Mouse (Mus musculus): ENCODE measurements around the gene Ankra2. TPM values are rescaled to one million over a fixed set of nuclear protein-coding genes. Genes with fewer than 3 reads are reported as not detected.

Gene Ankra2
- total RNA-seq (2021): 10 to 100 TPM; 48.7 to 53.4 TPM
- long read RNA-seq, experiment 1, transcript Ankra2-208 (8 exons, 1,476 nt): minor isoform, 12 of 58 reads
- long read RNA-seq, experiment 1, transcript Ankra2-203 (8 exons, 2,328 nt): minor isoform, 6 of 58 reads
- long read RNA-seq, experiment 1, transcript Ankra2-201 (9 exons, 1,755 nt): major isoform, 27 of 58 reads
- long read RNA-seq, experiment 1, partial matches to known transcripts: 5 of 58 reads
- long read RNA-seq, experiment 1, other reads (novel, unspliced or antisense): 7 of 58 reads
- long read RNA-seq, experiment 2, transcript Ankra2-201 (9 exons, 1,755 nt): major isoform, 31 of 53 reads
- long read RNA-seq, experiment 2, partial matches to known transcripts: 5 of 53 reads
- long read RNA-seq, experiment 2, other reads (novel, unspliced or antisense): 6 of 53 reads

DNA sequence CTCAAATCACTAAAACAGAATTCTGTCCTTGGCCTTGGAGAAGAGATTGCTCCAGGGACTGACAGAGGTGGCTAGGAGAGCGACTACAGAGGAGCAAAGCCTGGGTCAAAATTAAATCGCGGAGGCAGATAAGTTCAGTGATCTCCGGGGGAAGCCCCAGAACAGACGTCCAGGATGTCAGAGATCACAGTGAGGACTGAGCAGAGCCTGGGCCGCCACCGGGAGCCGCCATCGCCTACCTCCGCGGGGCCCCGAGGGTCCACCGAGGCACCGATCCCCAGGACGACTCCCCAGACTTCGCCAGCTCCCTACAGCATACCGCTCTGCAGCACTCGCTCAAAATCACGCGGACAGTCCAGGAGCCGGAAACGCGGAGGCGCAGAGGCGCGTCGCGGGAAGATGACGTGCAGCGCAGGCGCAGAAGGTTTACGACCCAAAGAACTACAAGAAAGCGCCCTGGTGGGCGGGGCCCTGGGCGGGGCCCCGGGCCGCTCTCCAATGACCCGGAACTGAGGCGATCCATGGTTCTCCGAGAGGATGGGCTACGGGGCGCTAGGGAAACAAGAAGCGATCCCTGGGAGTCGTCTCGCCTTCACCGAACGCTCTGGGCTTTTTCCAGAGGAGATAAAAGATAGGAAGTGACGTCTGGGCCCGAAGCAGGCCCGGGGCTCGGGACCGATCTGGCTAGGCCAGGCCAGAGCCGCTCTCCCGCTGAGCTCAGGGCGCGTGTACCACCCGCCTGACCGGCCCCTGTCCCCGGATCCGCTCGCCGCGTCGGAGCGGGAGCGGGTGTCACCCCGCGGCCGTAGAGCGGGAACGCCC, at the start of gene Ankra2, which contains the start of gene Utp15:
TSS of gene Ankra2 (plus strand) at position 439 of the 822 bp plus-strand sequence.
TSS of gene Utp15 (minus strand) at position 406 of the 822 bp plus-strand sequence.
- DNase-seq (ENCODE audit: low spot score in 2 of 2): peak; percentile 99
- intact Hi-C loops (cut with DNase I): loop anchor here (5.0 kb wide), 2 partner anchors 34 to 54 kb away; partner anchors contain the start of gene Btf3

GRCm38 (mm10) chr13:98222848-98223247, 40.0 kb upstream of the Ankra2 start:
- intact Hi-C loops (cut with DNase I): loop anchor here (5.0 kb wide), 1 partner anchor 191 kb away; no protein-coding TSS in a partner anchor
- no peak for DNase-seq (ENCODE audit: low spot score in 2 of 2)

- intact Hi-C loops (cut with DNase I): no loop called here
- no peak for DNase-seq (ENCODE audit: low spot score in 2 of 2)
Measured at GRCm38 (mm10) chr13:98226225-98226624, 36.6 kb upstream of the Ankra2 start.

- intact Hi-C loops (cut with DNase I): loop anchor here (10.0 kb wide), 1 partner anchor 286 kb away; no protein-coding TSS in a partner anchor
Measured at GRCm38 (mm10) chr13:98230511-98230910, 32.4 kb upstream of the Ankra2 start.

GRCm38 (mm10) chr13:98235451-98235850, 27.4 kb upstream of the Ankra2 start:
- DNase-seq (ENCODE audit: low spot score in 2 of 2): peak in 1 of 2 experiments; percentile 54
- intact Hi-C loops (cut with DNase I): loop anchor here (10.0 kb wide), 1 partner anchor 291 kb away; no protein-coding TSS in a partner anchor

More at GRCm38 (mm10) chr13:98230511-98230910, 32.4 kb upstream of the Ankra2 start:
- DNase-seq (ENCODE audit: low spot score in 2 of 2): no peak

- intact Hi-C loops (cut with DNase I): loop anchor here (1.0 to 10.0 kb wide), 3 partner anchors 209 to 1005 kb away; no protein-coding TSS in a partner anchor
- DNase-seq (ENCODE audit: low spot score in 2 of 2): peak; percentile 85 to 91
Measured at GRCm38 (mm10) chr13:98239978-98240641, 22.8 kb upstream of the Ankra2 start.

GRCm38 (mm10) chr13:98241531-98242282, 21.2 kb upstream of the Ankra2 start:
- intact Hi-C loops (cut with DNase I): loop anchor here (10.0 kb wide), 1 partner anchor 1007 kb away; no protein-coding TSS in a partner anchor
- no peak for DNase-seq (ENCODE audit: low spot score in 2 of 2)

DNA sequence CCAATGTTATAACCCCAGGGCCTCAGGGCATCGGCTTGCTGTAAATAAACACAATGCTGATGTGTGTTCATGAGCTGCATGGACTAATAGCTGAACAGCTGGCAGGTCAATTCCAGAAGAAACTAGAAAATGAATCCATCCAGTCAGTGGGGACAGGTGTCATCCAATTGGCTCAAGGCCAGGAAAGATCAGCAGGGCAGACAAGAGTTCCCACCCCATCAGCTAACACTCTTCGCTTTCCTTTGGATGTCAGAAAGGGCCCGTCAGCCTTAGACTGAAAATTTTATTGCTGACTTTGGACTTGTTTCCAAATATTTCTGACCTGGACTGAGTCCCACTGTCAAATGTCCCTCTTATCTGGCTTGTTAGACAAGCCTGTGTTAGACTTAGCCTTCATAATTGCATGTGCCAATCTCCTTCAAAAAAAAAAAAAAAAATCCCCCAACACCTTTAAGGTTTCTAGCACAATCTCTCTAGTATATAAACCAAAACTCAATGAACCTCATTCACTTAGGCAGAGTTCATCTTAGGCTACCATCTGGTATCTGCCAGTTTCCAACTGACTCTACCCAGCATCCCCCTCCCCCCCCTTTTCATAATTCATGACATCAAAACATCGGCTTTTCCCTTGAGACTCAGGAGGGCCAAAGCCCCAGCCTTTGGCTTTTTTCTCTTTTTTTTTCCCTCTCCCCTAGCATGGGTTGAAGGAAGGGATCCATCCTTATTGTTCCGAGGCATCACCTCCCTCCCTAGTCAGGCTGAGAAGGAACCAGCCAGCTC, 18.1 kb upstream of the Ankra2 start:
- DNase-seq (ENCODE audit: low spot score in 2 of 2): no peak
- intact Hi-C loops (cut with DNase I): loop anchor here (10.0 kb wide), 1 partner anchor 1010 kb away; no protein-coding TSS in a partner anchor

DNA sequence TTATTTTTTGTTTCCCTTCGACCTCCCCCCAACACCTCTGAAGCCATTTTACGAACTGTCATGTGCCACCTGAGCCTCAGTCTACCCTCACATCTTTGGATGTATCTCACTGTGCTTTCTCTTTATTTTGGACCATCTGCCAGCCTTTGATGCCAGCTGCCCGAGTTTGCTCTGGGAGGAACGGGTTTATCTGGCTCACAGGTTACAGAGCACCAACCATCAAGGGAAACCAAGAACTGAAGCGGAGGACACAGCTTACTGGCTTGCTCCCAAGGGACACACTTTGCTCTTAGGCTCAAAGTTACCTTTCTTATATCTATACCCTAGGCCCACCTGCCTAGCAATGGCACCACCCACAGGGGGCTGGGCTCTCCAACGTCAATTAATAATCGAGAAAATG, 17.5 kb upstream of the Ankra2 start:
- no peak for DNase-seq (ENCODE audit: low spot score in 2 of 2)
- intact Hi-C loops (cut with DNase I): loop anchor here (10.0 kb wide), 1 partner anchor 1011 kb away; no protein-coding TSS in a partner anchor

GRCm38 (mm10) chr13:98249594-98249993, 13.3 kb upstream of the Ankra2 start:
- intact Hi-C loops (cut with DNase I): loop anchor here (10.0 kb wide), 1 partner anchor 1015 kb away; no protein-coding TSS in a partner anchor
- DNase-seq (ENCODE audit: low spot score in 2 of 2): no peak

DNA sequence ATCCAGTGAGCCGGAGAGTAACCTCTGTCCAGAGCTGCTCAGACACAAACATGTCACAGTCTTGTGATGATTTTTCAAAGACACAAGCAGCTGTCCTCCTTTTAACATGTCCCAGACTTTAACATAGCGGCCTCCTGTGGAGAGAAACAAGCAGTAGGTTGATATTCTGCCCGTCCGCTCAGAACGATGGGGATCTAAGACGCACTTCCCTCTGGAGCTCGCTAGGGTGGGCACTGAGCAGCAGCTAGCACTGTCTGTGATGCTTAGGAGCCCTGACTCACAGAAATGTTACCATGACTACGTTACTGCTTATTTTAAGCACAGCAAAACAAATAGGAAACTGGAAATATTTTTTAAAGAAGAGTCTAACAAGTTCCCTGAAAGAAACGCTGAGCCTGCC, 8.0 kb upstream of the Ankra2 start:
- DNase-seq (ENCODE audit: low spot score in 2 of 2): peak; percentile 78 to 91
- intact Hi-C loops (cut with DNase I): no loop called here

DNA sequence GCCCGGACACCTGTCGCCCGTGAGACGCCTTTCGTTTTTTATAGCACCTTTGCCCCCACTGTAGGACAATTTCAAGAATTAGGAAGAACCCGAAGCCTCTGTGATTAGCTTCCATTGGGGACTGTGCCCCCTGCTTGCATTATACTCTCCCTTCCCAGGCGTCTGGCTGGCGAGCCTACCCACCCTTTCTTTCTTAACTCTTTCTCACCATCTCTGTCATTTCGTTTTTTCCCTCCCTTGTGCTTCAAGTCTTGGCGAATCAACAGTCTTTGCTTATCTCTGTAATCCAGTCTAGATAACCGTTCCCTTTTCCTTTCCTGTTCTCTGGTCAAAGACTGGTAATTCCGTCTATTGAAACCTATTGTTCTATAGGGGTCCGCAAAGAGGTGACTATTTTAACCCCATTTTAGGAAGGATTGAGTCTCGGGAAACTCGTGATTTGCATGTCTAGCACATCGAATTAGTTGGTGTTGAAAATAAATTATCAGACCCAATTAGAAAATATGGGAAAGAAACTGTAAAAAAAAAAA, 649 bp downstream of the Ankra2 start:
- intact Hi-C loops (cut with DNase I): loop anchor here (5.0 kb wide), 2 partner anchors 34 to 54 kb away; partner anchors contain the start of gene Btf3
- no peak for DNase-seq (ENCODE audit: low spot score in 2 of 2)

GRCm38 (mm10) chr13:98264111-98264510, 1.2 kb downstream of the Ankra2 start:
- intact Hi-C loops (cut with DNase I): loop anchor here (5.0 kb wide), 2 partner anchors 33 to 53 kb away; partner anchors contain the start of gene Btf3
- DNase-seq (ENCODE audit: low spot score in 2 of 2): no peak

DNA sequence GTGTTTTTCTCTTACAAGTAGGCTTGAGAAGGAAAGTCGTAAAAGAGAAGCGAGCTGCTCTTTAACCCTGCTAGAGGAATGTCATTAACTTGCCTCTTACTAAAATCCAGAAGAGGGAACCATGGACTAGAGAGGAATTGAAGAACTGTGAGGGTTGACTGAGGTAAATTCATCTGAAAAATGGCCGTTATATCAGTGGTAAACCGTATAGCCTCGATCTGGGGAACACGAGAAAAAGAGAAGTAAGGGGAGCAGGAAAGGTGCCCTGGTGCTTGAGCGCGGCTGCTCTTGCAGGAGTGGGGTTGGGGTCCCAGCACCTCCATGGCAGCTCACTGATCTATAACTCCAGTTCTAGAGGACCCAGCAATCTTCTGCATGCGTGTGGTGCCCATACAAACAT, 11.1 kb downstream of the Ankra2 start:
- DNase-seq (ENCODE audit: low spot score in 2 of 2): no peak
- intact Hi-C loops (cut with DNase I): no loop called here

DNA sequence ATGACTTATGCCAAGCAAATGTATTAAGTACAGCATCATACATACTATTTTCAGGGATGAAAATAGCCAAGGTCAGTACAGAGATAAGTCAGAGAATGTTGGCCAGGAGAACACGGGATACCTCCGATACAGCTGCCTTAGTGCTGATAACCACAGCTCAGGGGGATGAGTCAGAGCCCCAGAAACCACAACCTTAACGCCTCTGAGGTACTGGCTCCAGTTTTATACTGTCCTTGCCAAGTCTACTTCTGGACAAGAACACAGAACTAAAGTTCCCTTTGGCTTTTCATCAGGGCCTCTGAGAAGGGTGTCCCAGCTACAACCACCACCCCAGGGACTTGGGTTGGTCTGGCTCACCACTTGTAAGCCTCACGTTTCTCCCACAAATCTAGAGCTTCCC, 12.8 kb downstream of the Ankra2 start:
- no peak for DNase-seq (ENCODE audit: low spot score in 2 of 2)
- intact Hi-C loops (cut with DNase I): no loop called here

GRCm38 (mm10) chr13:98276253-98276652, 13.4 kb downstream of the Ankra2 start:
- DNase-seq (ENCODE audit: low spot score in 2 of 2): no peak
- intact Hi-C loops (cut with DNase I): no loop called here

GRCm38 (mm10) chr13:98277501-98277900, 14.6 kb downstream of the Ankra2 start:
- intact Hi-C loops (cut with DNase I): no loop called here

More at GRCm38 (mm10) chr13:98277501-98277900, 14.6 kb downstream of the Ankra2 start:
- no peak for DNase-seq (ENCODE audit: low spot score in 2 of 2)
